Mouse (Mus musculus): ENCODE measurements at regions not wholly inside any gene's neighbourhood (a gene's known extent, or its start where the extent isn't known, plus 50 kb on each side); places are given as distances from the start of the nearest gene placed in this dataset.

DNA sequence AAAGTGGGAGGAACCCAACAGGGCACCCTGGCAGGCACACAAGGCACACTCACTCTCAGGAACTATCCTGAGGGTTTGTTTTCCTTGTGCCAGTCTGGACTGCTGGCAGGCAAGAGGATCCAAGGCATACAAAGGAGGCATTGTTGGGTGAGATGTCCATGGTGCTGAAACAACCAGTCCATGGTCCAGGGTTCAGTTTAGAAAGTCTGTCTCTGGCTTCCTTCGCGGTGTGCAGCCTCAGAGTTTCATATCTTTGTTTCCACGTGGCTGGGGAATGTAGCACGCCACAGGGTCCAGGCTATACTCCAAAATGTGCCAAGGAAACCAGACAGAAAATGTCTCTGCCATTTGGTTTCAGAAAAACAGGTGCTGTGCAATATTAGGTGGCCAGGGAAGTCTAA lies 122.6 kb downstream of the Cbln1 start:
- H3K27me3 ChIP-seq: no peaks in the 10 kb centered on the region
- no peak overlapping the region for H3K27ac ChIP-seq
- 50% methylated on average over 4 of the region's 4 CpGs for WGBS (ENCODE audit: insufficient replicate concordance)
- ATAC-seq (ENCODE audit: low read depth) (no peak), DNase-seq (no peak)
- H3K4me2 ChIP-seq: no peak overlapping the region
- H3K4me3 ChIP-seq (replicated peaks): no peak overlapping the region
- H3K36me3 ChIP-seq: no peaks in the 10 kb centered on the region
- H3K9ac ChIP-seq: no peak overlapping the region
- H3K4me1 ChIP-seq (replicated peaks): no peaks in the 10 kb centered on the region
- H3K9me3 ChIP-seq (replicated peaks): no peaks in the 10 kb centered on the region

DNA sequence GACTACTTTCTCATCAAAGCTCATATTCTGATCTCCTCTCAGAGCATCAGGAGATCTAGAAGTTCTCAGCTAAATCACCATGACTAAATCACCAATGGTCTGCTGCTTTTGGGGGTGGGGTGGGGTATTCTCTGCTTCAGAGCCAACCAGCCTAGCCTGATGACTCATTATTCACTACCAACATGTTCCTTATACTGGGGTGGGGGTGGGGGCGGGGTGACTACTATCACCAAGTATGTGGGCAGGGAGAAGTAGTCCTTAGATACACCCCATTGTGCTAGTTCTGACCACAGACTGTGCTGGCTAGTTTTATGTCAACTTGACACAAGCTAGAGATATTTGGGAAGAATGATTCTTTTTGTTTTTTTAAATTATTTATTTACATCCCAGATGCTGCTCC lies 143.0 kb downstream of the Cbln1 start:
- Histone ChIP-seq H3K4me2 (no peak overlapping the region), H3K9me3 (replicated peaks) (no peaks in the 10 kb centered on the region), H3K36me3 (no peaks in the 10 kb centered on the region), H3K4me1 (replicated peaks) (no peaks in the 10 kb centered on the region), H3K9ac (no peak overlapping the region), H3K27me3 (no peaks in the 10 kb centered on the region), H3K27ac (no peak overlapping the region), H3K4me3 (replicated peaks) (no peak overlapping the region)
- DNase-seq: no peak
- ATAC-seq (ENCODE audit: low read depth): no peak
- 55% methylated on average over 1 of the region's 1 CpGs for WGBS (ENCODE audit: insufficient replicate concordance)

DNA sequence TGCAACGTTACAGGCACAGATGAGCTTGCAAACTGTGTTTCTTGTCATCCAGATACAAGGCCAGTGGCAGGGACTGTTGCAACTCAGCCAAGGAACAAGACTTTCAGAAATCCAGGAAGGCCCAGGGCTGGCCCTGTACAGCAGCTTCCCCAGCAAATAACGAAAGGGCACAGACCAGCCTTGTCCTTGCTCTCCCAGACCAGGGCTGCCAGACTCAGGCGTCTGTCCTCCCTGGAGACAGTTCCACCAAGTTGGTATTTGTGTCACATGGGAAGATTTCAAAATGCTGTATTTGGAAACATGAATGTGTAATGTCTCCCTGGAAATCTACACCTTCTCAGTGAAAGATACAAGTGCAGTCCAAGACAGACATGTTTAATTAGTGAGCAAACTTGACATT lies 157.8 kb downstream of the Cbln1 start:
- H3K4me1 ChIP-seq (replicated peaks): no peaks in the 10 kb centered on the region
- no peak overlapping the region for H3K4me2 ChIP-seq
- no peaks in the 10 kb centered on the region for H3K9me3 ChIP-seq (replicated peaks)
- WGBS (ENCODE audit: insufficient replicate concordance): 48% methylated on average over 3 of the region's 3 CpGs
- no peaks in the 10 kb centered on the region for H3K27me3 ChIP-seq
- no peak overlapping the region for H3K9ac ChIP-seq
- DNase-seq: no peak
- H3K27ac ChIP-seq: no peak overlapping the region
- no peaks in the 10 kb centered on the region for H3K36me3 ChIP-seq
- no peak for ATAC-seq (ENCODE audit: low read depth)
- H3K4me3 ChIP-seq (replicated peaks): no peak overlapping the region

DNA sequence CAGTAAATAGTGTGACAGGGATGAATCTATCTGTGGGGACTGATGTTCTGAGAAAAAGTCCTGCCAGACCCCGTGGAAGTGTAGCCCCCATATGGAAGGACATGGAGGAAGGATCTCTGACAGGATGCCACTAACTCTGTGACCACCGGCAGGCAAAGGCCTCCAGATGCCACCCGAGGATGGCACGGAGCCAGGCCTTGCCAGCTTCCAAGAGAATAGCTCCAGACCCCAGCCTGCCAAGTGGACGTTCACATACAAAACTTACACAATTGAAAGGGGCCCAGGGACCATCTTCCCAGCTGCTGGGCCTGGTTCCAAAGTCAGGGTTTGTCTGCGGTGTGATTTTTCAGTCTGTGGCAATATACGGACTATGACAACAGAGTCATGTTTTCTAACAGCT lies 161.1 kb downstream of the Cbln1 start:
- no peak overlapping the region for H3K27ac ChIP-seq
- no peak overlapping the region for H3K4me2 ChIP-seq
- ATAC-seq (ENCODE audit: low read depth) (no peak), DNase-seq (no peak)
- no peaks in the 10 kb centered on the region for H3K27me3 ChIP-seq
- 67% methylated on average over 7 of the region's 7 CpGs for WGBS (ENCODE audit: insufficient replicate concordance)
- no peaks in the 10 kb centered on the region for H3K36me3 ChIP-seq
- no peaks in the 10 kb centered on the region for H3K9me3 ChIP-seq (replicated peaks)
- H3K9ac ChIP-seq: no peak overlapping the region
- H3K4me3 ChIP-seq (replicated peaks): no peak overlapping the region
- H3K4me1 ChIP-seq (replicated peaks): no peaks in the 10 kb centered on the region

DNA sequence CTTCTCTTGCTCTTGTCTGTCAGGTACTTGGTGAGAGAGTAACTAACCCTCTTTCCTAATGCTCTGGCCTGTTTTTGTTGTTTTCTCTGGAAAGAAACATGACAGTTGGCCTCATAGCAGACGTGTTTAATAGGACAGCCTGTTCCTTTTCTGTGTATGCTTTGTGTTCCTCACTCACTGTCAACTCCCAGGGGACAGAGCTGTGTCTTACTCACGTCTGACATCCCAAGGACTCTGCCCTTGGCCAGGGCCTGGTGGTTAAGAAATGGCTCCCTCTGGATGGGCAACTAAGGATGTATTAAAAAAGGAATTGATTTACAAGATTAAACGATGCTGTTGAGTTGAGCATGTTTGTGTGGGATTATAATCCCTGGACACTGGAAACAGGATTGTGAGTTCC lies 164.1 kb downstream of the Cbln1 start:
- 52% methylated on average over 3 of the region's 3 CpGs for WGBS (ENCODE audit: insufficient replicate concordance)
- H3K27me3 ChIP-seq: no peaks in the 10 kb centered on the region
- no peak overlapping the region for H3K4me2 ChIP-seq
- no peak overlapping the region for H3K9ac ChIP-seq
- no peak overlapping the region for H3K27ac ChIP-seq
- H3K4me3 ChIP-seq (replicated peaks): no peak overlapping the region
- ATAC-seq (ENCODE audit: low read depth) (no peak), DNase-seq (no peak)
- no peaks in the 10 kb centered on the region for H3K4me1 ChIP-seq (replicated peaks)
- H3K9me3 ChIP-seq (replicated peaks): no peaks in the 10 kb centered on the region
- H3K36me3 ChIP-seq: no peaks in the 10 kb centered on the region

DNA sequence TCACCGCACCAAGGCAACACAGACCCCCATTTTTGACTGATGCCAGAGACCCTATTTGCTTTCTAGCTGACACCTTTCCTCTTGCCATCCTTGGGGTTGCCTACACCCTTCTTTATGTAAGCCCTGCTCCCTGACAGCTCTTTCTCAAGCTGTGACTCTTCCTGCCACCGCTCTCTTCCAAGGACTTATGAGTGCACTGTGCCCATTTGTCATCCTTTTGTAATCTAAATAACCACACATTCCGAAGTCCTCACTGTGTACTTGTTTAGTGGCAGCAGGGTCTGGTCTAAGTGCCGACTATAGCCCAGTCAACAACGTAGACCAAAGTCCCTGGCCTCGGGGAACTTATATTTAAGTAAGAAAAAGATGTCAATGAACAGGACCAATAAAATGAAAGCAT lies 167.4 kb downstream of the Cbln1 start:
- Histone ChIP-seq H3K9ac (no peak overlapping the region), H3K4me1 (replicated peaks) (no peaks in the 10 kb centered on the region), H3K4me3 (replicated peaks) (no peak overlapping the region), H3K27me3 (no peaks in the 10 kb centered on the region), H3K27ac (no peak overlapping the region), H3K4me2 (no peak overlapping the region), H3K9me3 (replicated peaks) (no peaks in the 10 kb centered on the region), H3K36me3 (no peaks in the 10 kb centered on the region)
- no peak for ATAC-seq (ENCODE audit: low read depth)
- DNase-seq: no peak
- 69% methylated on average over 6 of the region's 6 CpGs for WGBS (ENCODE audit: insufficient replicate concordance)

DNA sequence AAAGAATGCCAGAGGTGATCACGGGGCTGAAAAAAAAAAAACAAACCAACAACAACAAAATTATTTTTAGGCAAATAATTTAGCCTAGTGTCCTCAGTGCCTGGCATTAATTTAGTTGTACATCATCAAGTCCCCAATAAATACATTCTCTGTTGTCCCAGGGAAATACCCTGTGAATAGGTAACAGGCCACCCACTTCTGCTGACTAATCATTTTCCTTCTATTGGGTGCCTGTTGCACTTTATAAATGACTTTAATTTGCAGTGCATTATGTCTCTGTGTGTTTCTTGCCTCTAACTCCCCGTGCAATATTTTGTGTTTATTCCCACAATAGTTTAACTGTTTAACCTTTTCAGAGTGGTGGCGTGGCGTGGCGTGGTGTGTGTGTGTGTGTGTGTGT lies 168.9 kb downstream of the Cbln1 start:
- Histone ChIP-seq H3K9me3 (replicated peaks) (no peaks in the 10 kb centered on the region), H3K36me3 (no peaks in the 10 kb centered on the region), H3K27ac (no peak overlapping the region), H3K9ac (no peak overlapping the region), H3K4me1 (replicated peaks) (no peaks in the 10 kb centered on the region), H3K4me2 (no peak overlapping the region), H3K27me3 (no peaks in the 10 kb centered on the region), H3K4me3 (replicated peaks) (no peak overlapping the region)
- 77% methylated on average over 5 of the region's 5 CpGs for WGBS (ENCODE audit: insufficient replicate concordance)
- ATAC-seq (ENCODE audit: low read depth) (no peak), DNase-seq (no peak)

DNA sequence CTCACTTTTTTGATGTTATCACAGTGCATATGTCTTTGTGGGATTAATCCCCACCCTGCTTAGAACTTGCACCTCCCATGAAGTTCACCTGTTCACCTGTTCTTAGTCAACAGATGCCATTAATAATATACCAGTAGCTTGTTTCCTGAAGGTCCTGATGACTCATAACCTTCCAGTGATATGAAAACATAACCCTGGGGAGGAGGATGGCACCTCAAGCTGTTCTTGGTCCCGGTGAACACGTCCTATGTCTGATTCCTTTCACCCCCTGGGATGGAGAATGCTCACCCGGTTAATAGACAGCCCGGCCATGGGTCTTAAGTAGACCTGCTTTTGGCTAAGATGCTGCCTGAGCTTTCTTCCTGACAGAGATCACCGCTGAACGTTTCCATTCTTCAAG lies 174.6 kb downstream of the Cbln1 start:
- Histone ChIP-seq H3K9ac (no peak overlapping the region), H3K4me3 (replicated peaks) (no peak overlapping the region), H3K36me3 (no peaks in the 10 kb centered on the region), H3K9me3 (replicated peaks) (no peaks in the 10 kb centered on the region), H3K27ac (no peak overlapping the region), H3K27me3 (no peaks in the 10 kb centered on the region), H3K4me2 (no peak overlapping the region), H3K4me1 (replicated peaks) (no peaks in the 10 kb centered on the region)
- ATAC-seq (ENCODE audit: low read depth) (no peak), DNase-seq (no peak)
- WGBS (ENCODE audit: insufficient replicate concordance): 68% methylated on average over 6 of the region's 6 CpGs

DNA sequence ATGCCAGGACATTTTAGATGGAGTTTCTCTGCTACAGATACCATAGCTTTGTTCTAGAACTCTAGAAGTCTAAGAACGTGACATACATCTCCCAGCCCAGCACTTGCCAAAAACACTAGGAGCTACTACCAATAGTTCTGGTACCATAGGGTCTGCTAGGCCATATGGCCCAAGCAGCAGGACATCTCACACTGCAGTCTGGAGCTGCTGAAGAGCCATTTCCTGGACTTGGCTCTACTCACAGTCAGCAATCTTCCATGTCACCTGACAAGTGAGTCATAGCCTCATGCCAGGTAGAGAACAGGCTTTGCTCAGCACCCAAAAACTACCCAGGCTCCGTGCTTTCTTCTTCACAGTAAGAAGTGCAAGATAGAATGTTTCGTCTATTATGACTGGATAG lies 175.1 kb downstream of the Cbln1 start:
- no peak overlapping the region for H3K27ac ChIP-seq
- WGBS (ENCODE audit: insufficient replicate concordance): 65% methylated on average over 3 of the region's 3 CpGs

DNA sequence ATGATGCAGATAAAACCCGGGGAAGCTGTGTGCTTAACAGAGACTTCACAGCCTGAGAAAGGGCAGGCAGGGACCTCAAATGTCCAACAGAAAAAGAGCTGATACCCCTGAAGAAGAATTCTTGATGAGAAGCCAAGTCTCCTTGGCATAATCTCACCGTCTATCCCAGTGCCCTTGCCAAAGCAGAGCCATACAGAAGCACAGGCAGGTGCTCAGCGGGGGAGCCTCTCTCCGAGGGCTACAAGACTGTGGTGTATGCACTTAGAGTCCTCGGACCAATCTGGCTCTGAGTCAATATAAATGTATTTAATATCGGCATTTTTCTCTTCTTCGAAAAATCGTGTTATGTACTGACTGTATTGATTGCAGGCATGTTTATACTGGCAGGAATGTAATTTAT lies 186.3 kb downstream of the Cbln1 start:
- H3K27me3 ChIP-seq: no peaks in the 10 kb centered on the region
- no peaks in the 10 kb centered on the region for H3K9me3 ChIP-seq (replicated peaks)
- ATAC-seq (ENCODE audit: low read depth) (no peak), DNase-seq (no peak)
- H3K9ac ChIP-seq: no peak overlapping the region
- no peaks in the 10 kb centered on the region for H3K36me3 ChIP-seq
- no peak overlapping the region for H3K4me2 ChIP-seq
- WGBS (ENCODE audit: insufficient replicate concordance): 68% methylated on average over 8 of the region's 8 CpGs
- H3K4me3 ChIP-seq (replicated peaks): no peak overlapping the region
- H3K27ac ChIP-seq: no peak overlapping the region
- no peaks in the 10 kb centered on the region for H3K4me1 ChIP-seq (replicated peaks)

More for the DNA sequence above, 175.1 kb downstream of the Cbln1 start:
- Histone ChIP-seq H3K9ac (no peak overlapping the region), H3K4me2 (no peak overlapping the region), H3K27me3 (no peaks in the 10 kb centered on the region), H3K9me3 (replicated peaks) (no peaks in the 10 kb centered on the region), H3K4me3 (replicated peaks) (no peak overlapping the region), H3K36me3 (no peaks in the 10 kb centered on the region), H3K4me1 (replicated peaks) (no peaks in the 10 kb centered on the region)
- no peak for DNase-seq
- ATAC-seq (ENCODE audit: low read depth): no peak

DNA sequence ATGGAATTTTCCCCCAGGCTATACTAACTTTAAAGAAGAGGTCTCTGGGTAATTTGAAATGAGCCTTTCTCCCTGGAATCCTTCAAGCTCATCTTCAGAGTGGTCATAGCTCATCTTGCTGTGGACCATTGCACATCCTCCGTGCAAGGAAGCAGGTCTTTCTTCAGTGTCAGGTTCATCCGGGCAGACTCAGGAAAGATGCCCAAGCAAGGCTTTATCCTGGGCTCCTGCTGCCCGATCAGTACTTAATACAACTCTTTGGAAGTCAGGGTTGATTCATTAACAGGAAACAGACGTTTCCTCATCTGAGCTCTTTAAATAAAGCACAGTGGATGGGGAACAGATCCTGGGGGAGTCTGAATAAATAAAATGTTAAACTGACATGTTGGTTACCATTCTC lies 188.1 kb downstream of the Cbln1 start:
- H3K9me3 ChIP-seq (replicated peaks): no peaks in the 10 kb centered on the region
- no peak overlapping the region for H3K9ac ChIP-seq
- H3K27me3 ChIP-seq: no peaks in the 10 kb centered on the region
- H3K4me3 ChIP-seq (replicated peaks): no peak overlapping the region
- DNase-seq (no peak), ATAC-seq (ENCODE audit: low read depth) (no peak)
- H3K36me3 ChIP-seq: no peaks in the 10 kb centered on the region
- no peaks in the 10 kb centered on the region for H3K4me1 ChIP-seq (replicated peaks)
- 14% methylated on average over 4 of the region's 4 CpGs for WGBS (ENCODE audit: insufficient replicate concordance)
- no peak overlapping the region for H3K4me2 ChIP-seq
- H3K27ac ChIP-seq: no peak overlapping the region

DNA sequence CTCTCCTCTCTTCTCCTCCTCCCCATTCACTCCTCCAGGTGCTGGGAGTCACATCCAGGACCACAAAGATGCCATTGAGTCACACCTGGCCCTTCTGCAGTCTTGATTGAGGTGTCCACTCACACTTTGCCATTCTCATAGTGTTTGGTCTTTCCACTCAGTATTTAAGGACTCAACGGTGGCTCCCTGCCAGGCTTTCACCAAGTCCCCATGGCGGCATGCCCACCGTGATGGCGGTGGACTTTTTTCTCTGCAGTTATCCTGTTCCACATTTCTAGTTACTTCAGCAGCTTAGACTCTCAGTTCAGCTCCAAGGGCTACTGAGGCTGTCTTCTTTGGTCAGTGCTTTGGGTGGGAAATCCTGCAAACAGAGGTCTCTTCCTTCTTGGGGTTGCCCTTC lies 189.9 kb downstream of the Cbln1 start:
- Histone ChIP-seq H3K4me3 (replicated peaks) (no peak overlapping the region), H3K36me3 (no peaks in the 10 kb centered on the region), H3K27ac (no peak overlapping the region), H3K4me2 (no peak overlapping the region), H3K9ac (no peak overlapping the region), H3K4me1 (replicated peaks) (no peaks in the 10 kb centered on the region), H3K9me3 (replicated peaks) (no peaks in the 10 kb centered on the region), H3K27me3 (no peaks in the 10 kb centered on the region)
- ATAC-seq (ENCODE audit: low read depth) (no peak), DNase-seq (no peak)
- WGBS (ENCODE audit: insufficient replicate concordance): 83% methylated on average over 4 of the region's 4 CpGs

DNA sequence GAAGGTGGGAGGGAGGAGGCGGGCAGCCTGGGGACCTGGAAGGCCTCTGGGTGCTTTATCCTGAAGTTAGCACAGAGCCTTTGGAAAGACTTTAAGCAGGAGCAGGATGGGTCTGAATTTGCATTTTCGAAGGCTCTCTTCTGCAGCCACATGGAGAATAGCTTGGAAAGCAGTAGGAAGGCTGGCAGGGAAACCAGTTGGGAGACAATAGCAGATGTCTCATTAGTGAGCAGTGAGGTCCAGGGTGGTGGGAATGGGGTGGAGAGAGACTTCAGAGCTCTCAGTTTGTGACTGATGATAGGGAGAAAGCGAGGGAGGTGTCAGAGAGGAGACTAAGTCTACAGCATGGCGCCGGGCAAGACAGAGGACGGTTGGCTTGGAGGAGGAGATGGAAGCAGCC lies 199.1 kb downstream of the Cbln1 start:
- Histone ChIP-seq H3K9ac (no peak overlapping the region), H3K27ac (no peak overlapping the region), H3K36me3 (no peaks in the 10 kb centered on the region), H3K4me2 (no peak overlapping the region), H3K4me3 (replicated peaks) (no peak overlapping the region), H3K27me3 (no peaks in the 10 kb centered on the region), H3K4me1 (replicated peaks) (no peaks in the 10 kb centered on the region), H3K9me3 (replicated peaks) (no peaks in the 10 kb centered on the region)
- ATAC-seq (ENCODE audit: low read depth) (no peak), DNase-seq (no peak)
- WGBS (ENCODE audit: insufficient replicate concordance): 59% methylated on average over 6 of the region's 6 CpGs

Data from liver, embryonic 13.5 days (tissue).